Mouse (Mus musculus): ENCODE results near the gene BC035947.

DNA sequence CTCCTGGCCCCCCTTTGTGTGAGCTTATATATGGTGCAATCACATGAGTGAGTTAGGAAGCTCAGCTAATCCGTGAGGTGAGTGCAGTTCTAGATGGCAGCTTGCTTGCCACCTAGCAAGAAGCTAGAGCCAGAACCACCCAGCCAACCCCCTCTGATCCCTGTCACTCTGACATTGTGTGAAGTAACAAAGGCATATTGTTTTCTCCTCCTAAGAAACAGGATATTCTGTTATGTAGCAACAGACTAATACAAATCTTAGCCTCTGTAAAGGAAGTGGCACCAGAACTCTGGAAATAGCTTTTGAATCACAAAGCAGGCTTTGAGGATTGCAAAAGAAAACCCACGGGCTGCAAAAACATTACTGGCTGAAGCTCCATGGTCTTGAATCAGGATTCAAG lies 27.6 kb downstream of the BC035947 start:
- no peak for TF ChIP-seq CTCF (conservative IDR thresholded peaks at IDR 0.05; ENCODE audit: low read length)
- TF ChIP-seq POU5F1 (IDR thresholded peaks at IDR 0.05; ENCODE audit: borderline replicate concordance, low read length), result no peak

All from E14TG2a.4 (cell line).